Mouse (Mus musculus) kidney, postnatal 25 days (tissue): ENCODE data around the gene Slc17a9.

ENCODE experiments used
- DNase-seq, 2 experiments: peaks; one replicate each; pipeline ENCODE4 v3.0.0; 2021; ENCODE audit warnings: mixed read lengths in 2 of 2

Gene Slc17a9

DNA sequence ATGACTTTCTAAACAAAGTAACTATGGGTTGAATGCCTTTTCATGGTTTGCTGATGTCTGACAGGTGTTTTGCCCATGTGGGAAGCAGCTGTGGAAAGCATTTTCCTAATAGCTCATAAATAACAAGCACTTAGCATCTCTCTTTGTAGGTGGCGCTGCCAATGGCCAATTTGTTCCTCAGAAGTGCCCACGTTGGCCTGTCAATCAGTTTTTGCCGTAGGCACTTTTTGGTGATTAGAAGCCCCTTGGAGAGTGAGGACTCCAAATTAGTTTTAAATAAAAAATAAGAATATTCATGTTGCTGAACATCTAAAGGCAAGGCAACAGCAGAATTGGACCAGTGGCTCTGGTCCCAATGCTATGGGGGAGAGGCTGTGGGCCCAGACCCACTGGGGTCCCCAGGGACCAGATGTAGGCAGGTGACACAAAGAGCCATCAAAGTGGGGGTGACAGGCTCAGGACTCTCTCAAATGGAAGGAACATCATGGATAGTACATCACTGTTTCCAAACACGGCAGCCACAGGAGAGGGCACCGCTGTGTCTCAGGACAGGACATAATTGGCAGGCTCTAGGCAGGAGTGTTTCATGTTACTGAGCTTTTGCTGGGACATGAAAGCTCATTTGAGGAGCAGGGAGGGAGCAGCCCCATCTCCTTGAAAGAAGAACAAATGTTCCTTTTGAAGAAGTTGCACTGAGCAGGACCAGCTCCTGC, 30.1 kb downstream of the Slc17a9 start:
- no peak for DNase-seq

DNA sequence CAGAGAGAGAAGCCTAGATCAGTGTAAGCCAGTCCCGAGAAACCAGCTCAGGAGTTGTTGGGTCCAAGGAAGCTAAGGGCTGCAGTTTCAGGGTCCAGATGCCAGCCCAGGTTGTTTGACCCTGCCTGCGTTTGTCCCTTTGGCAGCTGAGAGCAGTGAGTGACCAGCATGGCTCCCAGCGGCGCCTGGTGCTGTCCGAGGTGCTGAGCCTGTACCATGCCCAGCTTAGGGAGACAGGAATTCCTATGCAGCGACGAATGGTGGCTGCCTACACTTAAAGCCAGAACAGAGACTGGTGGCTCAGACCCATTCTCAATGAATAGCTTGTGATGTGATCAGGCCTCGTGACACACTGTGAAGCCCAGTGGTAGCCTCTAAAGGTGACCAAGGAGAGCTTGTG, 30.8 kb downstream of the Slc17a9 start:
- peak; percentile 66 to 67 for DNase-seq

DNA sequence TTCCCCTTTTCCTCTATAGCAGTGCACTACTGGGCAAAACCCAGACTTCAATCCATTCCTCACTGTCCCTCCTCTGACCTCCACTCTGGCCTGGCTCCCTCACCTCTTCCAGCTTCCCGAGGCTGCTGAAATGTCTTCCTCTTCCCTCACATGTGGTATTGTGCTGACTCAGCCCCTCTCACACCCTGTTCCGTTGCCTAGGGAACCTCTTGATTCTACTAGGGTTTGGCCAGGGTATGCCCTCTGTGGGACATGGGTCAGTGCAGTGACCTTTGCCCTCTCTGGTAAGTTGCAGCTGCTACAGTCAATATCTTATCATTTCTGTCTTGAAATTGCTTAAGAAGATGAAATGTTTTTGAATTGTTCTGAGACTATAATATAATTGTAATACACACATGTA, 31.7 kb downstream of the Slc17a9 start:
- no peak for DNase-seq

DNA sequence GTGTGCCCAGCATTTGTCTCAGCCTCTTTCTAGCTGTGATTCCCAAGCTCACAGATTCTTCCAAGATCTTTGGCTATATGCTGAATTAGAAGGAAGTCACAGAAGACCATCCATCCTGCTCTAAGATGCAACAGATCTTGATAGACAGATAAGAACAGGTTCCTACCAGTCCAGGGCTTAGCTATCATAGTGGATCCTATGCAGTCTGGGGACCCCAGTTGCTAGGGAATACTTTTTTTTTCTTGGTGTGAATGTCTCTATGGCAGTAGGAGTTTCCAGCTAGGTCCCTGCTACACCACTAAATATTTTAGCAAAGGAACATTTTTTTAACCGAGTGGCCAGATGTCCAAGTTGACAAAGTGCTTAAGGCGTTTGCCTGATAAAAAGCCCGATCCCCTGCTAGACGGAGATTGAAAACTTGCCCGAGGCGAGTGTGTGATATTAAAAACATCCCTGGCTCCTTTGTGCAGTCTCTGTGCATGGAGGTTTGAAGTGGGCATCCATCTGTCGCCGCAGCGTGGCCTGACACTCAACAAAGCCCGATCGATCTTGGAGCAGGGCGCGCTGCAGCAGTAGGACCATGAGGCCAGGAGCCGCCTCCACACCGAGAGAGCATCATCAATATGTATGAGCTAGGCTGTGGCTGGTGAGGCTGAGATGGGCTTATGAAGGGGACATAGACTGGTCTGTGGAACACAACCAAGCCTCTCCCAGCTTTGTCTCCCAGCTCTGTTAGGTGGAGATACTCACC, 33.6 kb downstream of the Slc17a9 start:
- DNase-seq: no peak

DNA sequence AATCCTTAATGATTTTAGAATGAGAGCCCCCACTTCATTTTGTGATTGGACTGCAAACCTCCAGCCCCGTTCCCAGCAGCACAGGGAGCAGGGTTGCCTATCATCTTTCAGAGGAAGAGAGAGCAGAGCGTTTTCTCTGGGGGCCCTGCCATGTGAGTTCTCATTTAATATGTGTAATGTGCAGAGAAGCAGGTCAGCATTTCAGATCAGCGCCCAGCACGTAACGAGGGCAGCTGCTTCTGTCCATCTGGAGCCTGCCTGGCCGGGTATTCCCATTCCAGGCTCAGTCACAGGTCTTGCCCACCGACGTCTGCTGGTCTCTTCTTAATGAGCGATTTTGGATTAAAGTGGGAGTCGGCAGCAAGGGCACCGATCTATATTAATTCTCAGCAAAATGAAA, 39.9 kb downstream of the Slc17a9 start:
- DNase-seq: no peak

DNA sequence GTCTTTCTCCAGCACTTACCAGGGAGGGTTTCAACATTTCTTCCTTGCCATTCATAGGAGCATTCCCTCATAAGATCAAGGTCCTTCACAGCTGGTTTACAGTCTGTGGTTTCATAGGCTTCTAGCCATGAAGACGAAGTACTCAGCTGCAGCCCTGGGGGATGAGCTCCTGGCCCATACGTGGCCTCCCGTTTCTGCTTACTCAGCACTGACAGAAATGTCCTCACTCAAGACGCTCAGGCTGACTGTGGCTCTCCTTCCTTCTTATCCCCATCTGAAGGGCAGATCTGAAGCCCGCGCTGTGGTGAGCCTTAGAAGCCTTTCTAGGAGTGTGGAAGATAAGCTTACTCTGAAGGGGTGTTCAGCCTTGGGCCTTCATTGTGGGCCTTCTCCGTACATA, 40.6 kb downstream of the Slc17a9 start:
- no peak for DNase-seq

DNA sequence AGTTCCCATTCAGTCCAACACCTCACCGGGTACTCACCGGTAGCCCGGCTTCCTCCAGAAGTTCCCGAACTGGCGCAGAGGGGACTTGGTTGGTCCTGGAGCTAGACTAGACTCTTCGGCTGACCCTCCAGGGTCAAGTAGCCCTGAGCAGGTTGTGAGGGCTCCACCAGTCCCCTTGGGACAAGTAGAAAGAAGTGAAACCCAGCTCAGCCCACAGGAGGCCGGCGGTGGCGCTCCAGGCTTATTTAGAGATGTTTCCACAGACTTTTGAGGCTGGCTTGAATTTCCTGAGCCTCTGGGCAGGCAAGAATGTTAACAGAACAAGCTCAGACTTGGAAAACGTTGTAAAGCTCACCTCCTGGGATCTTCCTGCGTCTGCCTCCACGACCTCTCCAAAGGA, 50.2 kb downstream of the Slc17a9 start:
- no peak for DNase-seq

DNA sequence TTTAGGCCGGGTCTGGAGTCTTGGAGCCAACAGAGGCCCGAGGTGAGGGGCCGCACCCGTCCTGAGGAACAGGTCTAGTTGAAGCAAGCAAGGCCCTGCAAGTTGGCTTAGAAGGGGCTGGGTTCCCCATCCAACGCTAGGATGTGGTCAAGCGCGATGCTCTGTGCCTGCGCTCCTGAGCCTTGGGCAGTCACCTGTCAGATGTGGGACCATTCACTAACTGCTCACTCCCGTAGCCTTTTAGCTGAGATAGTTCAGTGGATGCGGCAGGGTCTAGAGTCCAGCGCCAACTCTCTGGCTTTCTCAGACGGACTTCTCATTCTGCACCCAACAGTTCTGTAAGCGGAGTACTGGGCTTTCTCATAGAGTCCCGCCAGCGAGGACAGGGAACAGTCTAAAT, 50.6 kb downstream of the Slc17a9 start:
- no peak for DNase-seq

DNA sequence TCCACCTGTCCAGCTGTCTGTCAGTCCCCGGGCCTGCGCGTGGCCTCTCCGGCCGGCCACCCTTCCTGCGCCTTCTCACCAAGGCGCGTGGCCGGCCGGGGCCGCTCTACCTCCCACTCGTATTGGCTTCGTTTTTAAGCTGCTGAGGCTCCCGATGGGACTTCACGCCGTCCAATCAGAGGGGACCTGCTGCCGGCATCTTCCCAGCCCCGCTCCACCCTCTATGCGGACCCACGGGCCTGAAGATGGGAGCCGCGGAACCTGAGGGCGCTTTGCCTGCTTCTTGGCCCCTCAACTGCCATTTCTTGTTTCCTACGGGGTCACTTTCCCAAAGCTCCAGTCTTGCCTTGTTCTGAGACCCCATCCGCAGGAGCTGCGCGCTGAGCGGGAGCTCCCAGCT, 51.7 kb downstream of the Slc17a9 start, which contains the start of gene Bhlhe23:
Bhlhe23 (minus strand) TSS at position 108 of the 400 bp plus-strand sequence.
- no peak for DNase-seq

DNA sequence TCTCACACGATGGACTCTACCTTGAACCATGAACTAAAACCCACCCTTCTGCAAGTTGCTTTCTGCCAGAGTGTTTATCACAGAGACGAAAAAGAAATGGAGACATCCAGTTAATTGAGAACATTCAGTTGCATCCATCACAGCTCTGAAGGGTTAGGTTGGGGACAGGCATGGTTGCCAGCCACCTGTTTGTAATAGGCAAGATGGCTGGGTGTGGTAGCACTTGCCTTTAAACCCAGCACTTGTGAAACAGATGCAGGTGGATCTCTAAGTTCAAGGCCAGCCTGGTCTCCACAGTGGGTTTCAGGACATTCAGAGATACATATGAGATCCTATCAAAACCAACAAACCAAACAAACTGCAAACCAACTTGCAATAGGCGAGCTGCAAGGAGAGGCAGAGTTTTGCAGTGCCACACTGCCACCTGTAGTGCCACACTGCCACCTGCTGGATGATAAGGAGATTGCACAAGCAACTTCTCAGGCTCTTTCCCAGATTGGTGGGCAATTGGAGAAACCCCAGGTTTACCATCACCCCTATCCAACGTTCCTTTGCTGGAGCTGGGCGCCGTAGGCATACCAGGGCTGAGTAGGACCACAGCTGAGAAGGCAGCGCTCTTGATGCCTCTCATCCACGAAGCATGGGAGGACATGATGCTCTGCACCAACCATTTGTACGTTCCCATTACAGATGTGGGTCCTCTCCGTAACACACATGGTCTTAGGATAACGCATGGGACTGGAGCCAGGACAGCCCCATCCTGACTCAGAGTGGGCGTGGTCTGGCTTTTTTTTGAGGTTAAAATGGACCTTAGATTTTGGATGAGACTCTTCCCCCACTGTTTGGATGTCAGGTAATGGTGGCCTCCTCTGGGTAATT, 54.4 kb downstream of the Slc17a9 start:
- DNase-seq: peak; percentile 50 to 55

DNA sequence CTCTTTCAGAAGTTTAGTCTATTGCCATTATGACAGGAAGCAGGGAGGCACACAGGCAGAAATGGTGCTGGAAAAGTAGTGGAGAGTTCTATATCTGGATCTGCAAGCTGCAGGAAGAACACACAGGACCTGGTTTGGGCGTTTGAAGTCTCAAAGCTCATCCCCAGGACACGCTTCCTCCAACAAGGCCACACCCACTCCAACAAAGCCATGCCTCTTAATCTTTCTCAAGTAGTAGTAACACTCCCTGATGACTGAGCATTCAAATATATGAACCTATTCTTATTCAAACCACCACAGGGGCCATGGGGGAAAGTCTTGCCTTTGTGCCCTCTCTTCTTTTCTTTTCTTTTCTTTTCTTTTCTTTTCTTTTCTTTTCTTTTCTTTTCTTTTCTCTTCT, 55.2 kb downstream of the Slc17a9 start:
- no peak for DNase-seq

DNA sequence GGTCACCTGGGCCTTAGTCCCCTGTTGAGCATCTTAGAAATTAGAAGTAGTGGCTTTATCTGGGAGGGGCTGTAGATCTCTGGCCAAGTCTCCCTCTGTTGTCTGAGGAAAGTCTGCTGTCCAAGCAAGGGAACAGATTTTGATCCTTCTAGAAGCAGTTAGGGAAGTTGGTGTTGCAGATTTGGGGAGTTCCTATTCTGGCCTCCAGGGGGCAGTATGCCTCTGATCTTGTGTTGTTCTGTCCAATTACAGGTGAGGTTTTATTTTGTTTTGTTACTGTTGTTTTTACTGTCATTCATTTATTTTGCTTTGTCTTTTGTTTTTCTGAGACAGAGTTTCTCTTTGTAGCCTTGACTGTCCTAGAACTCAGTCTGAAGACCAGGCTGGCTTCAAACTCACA, 61.7 kb downstream of the Slc17a9 start:
- DNase-seq: peak in 1 of 2 experiments; percentile 74

DNA sequence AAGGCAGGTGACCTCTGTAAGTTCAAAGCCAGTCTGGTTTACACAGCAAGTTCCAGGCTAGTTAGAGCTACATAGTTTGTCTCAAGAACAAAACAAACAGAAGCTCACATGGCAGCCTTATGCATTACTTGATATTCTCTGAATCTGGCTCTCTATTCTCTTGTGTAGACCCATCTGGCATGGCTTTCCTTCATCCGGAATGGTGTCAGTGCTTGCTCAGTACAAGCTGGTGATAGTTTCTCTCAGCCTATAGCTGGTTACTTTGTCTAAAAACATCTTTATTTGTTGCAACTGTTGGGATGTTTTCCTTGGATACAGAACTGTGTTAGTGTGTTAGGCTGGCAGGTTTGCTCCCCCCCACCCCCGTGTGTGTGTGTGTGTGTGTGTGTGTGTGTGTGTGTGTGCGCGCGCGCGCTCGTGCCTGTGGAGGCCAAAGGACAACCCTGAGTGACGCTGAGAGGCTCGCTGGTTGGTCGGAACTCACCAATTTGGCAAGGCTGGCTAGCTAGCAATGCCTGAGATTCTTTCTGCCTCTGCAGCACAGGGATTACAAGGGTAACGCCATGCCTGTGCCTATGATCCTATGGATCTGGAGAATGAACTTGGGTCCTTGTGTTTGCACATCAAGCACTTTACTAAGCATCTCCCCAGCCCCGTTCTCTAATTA, 62.6 kb downstream of the Slc17a9 start:
- no peak for DNase-seq

DNA sequence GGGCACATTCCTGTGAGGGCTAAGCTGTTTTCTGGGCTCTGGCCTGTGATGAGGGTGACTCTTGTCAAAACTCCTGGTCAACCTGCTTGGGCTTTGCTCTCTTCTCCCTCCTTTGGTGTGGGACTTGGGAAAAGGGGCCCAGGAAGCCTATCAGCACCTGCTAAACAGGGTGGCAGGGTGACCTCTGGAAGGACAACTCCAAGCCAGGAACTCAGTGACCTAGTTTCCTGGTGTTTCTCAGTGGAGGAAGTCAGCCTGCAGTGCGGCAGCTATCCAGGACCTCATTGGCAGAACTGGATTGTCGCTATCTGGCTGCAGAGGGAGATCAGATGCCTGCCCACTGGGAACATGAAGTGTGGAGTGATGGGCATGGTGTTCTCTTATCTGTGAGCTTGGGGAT, 63.3 kb downstream of the Slc17a9 start:
- no peak for DNase-seq

DNA sequence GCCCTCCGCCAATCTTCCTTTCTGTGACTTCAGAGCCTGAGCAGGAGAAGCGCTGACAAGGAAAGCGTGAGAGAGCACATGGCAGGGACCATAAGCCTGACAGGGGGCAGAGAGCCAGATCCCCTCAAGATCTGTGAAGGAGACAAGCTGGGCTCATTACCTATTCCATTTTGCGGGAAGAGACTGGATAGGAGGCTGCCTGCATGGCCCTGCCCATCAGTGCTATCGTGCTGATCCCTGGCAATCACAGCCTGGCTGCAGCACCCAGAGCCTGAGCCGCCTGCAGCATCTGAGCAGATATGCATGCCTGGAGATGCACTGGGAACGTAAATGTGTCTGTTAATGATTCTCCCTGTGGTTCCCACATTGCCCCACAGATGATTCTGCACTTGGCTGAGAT, 63.8 kb downstream of the Slc17a9 start:
- DNase-seq: peak in 1 of 2 experiments; percentile 48

DNA sequence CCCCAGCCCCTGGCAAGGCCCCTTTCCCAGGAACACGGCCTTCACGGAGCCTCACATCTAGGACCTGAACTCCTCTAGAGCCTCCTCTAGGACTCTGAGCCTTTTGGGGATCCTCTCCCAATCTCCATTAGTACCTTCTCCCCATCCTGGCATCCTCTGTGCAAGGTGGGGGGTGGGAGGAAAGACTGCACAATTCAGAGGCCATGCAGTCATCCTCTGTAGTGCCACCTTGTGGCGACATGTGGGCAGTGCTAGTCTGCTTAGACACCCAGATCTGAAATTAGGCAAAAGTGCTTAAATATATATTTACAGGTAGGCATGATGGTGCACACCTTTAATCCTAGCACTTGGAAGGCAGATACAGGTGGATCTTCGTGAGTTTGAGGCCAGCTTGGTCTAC, 66.6 kb downstream of the Slc17a9 start:
- peak; percentile 49 to 65 for DNase-seq
